Mouse (Mus musculus): ENCODE data around the gene Tcf25.

- TF ChIP-seq EP300 (IDR thresholded peaks at IDR 0.05; ENCODE audit: insufficient read depth, low read depth, low read length): no peak
- TF ChIP-seq CTCF (IDR thresholded peaks at IDR 0.05; ENCODE audit: low read depth, low read length): no peak
These were observed 28.4 kb downstream of the Tcf25 start for GRCm38 (mm10) chr8:123401936-123402335.
